Mouse (Mus musculus) induced T-regulatory cell, adult 2 months (primary cell): ENCODE results near the gene Olfr472.
"Not testable (repeated sequence)": the region's sequence is repeated elsewhere in the genome, so short reads cannot be mapped to it uniquely, and the experiment has no call there.

Experiments
- DNase-seq: peaks from one replicate; pipeline ENCODE4 v3.0.0-alpha.2; 2012; ENCODE audit warnings: low read depth

The Olfr472 gene

GRCm38 (mm10) chr7:107897602-107898001 lies at the start of gene Olfr472:
TSS of gene Olfr472 (plus strand) at chr7:107897902.
- no peak for DNase-seq

GRCm38 (mm10) chr7:107930146-107930545 lies 32.4 kb downstream of the Olfr472 start, which contains the start of gene Olfr473:
TSS of gene Olfr473 (plus strand) at chr7:107930446.
- no peak for DNase-seq

- DNase-seq = not testable (repeated sequence)
Observed at GRCm38 (mm10) chr7:107952539-107952938, 54.8 kb downstream of the Olfr472 start.

- DNase-seq = no peak
Observed at GRCm38 (mm10) chr7:107954343-107954742, 56.6 kb downstream of the Olfr472 start, which contains the start of gene Olfr474. TSS of gene Olfr474 (plus strand) at chr7:107954643.
